Mouse (Mus musculus): ENCODE measurements around the gene Vmn1r183.
A peak's percentile ranks its signal among the peaks of the same experiment; 100 is the strongest.
"Not testable (repeated sequence)": the region's sequence is repeated elsewhere in the genome, so short reads cannot be mapped to it uniquely, and the experiment has no call there.

Gene Vmn1r183

DNA sequence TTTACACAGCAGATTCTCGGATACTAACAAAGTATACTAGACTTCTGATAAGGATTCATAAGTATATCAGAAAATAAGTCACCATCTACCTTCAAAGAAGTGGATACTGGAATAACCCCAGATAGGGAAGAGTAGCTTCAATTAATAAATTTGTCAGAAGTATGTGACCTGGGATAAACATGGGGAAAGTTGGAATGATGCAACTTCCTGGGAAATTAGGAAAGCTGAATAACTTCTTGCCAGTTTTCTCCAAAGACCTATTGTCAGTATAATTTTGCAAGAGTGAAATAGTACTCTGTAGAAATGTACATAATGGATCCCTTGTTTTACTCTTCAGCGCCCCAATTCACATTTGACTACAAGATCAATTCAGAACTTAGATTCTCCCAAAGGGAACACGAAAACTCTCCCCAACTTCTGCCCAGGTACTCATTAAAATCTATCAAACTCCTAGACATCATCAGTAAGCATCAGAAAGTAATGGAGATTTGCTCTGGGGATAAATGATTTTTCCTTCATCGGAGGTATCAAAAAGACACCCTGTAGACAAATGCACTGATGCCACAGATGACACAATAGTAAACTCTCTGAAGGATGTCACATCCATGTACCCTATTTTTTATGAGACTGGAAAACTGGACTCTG lies at the start of gene Vmn1r183:
Gene Vmn1r183, plus strand, starts transcription at position 595 of the 645 bp plus-strand sequence.
- DNase-seq (ENCODE audit: extremely low read depth, low read depth) = no peak

- DNase-seq (ENCODE audit: extremely low read depth, low read depth) = not testable (repeated sequence)
These were observed 21.4 kb downstream of the Vmn1r183 start for GRCm38 (mm10) chr7:24074424-24074823.

- DNase-seq (ENCODE audit: extremely low read depth, low read depth) = peak; percentile 96
These were observed 28.8 kb downstream of the Vmn1r183 start, which contains the start of gene Zfp180 for GRCm38 (mm10) chr7:24081634-24082431. Gene Zfp180 (plus strand): TSS chr7:24081924.

- DNase-seq (ENCODE audit: extremely low read depth, low read depth) = peak; percentile 15
These were observed 29.6 kb downstream of the Vmn1r183 start for GRCm38 (mm10) chr7:24082457-24083235.

GRCm38 (mm10) chr7:24086871-24087270 lies 33.8 kb downstream of the Vmn1r183 start:
- DNase-seq (ENCODE audit: extremely low read depth, low read depth) = no peak

- no peak for DNase-seq (ENCODE audit: extremely low read depth, low read depth)
These were observed 34.6 kb downstream of the Vmn1r183 start for GRCm38 (mm10) chr7:24087485-24088125.

DNA sequence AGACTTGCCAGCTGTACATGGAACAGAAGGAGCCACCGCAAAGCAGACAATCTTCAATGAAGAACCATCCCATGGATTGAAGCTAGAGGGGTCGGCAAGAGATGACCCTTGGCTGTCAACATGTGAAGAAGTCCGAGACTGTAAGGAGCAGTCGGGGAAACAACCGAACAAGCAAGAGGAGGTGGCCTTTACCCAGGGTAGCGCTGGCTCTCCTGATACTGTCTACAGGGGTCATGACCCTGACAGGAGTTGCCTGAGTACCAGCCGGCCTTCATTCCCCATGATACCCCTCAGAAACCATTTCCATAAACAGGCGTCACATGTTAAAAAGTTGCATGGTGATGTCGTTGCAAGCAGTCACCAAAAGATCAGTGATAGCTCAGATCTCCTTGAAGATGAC lies 51.3 kb downstream of the Vmn1r183 start:
- no peak for DNase-seq (ENCODE audit: extremely low read depth, low read depth)

GRCm38 (mm10) chr7:24105144-24105703 lies 52.2 kb downstream of the Vmn1r183 start:
- DNase-seq (ENCODE audit: extremely low read depth, low read depth) = peak; percentile 10

DNA sequence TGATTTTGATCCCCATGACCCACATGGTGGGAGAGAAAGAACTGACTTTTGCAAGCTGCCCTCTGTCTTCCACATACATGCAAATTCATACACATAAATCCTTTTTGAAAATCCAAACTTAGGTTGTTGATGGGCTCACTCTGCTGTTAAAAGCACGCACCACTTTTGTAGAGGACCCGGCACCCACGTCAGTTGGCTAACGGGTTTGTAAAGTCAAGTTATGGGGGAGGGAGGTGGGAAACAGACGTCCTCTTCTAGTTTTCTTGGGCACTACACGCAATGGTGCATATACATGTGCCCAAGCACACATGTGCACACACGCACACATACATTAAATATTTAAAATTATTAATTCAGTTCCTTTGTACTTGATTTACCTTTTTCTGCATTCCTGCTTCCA lies 57.8 kb downstream of the Vmn1r183 start:
- DNase-seq (ENCODE audit: extremely low read depth, low read depth) = no peak

DNA sequence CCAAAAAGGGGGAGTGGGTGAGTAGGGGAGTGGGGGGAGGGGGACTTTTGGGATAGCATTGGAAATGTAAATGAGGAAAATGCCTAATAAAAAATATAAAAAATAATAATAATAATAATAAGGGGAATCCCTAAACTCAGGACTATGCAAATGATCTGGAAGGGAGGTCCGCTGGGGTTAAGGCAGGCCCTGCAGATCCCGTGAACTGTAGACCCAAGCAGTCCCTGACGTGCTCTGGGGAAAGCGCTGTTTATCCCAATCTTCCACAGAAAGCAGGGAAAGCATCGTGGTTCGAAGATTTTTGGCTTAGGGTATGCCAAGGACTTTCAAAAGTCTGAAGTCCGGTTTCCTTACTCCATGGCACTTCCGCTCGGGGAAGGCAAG lies 58.7 kb downstream of the Vmn1r183 start:
- DNase-seq (ENCODE audit: extremely low read depth, low read depth) = no peak

DNA sequence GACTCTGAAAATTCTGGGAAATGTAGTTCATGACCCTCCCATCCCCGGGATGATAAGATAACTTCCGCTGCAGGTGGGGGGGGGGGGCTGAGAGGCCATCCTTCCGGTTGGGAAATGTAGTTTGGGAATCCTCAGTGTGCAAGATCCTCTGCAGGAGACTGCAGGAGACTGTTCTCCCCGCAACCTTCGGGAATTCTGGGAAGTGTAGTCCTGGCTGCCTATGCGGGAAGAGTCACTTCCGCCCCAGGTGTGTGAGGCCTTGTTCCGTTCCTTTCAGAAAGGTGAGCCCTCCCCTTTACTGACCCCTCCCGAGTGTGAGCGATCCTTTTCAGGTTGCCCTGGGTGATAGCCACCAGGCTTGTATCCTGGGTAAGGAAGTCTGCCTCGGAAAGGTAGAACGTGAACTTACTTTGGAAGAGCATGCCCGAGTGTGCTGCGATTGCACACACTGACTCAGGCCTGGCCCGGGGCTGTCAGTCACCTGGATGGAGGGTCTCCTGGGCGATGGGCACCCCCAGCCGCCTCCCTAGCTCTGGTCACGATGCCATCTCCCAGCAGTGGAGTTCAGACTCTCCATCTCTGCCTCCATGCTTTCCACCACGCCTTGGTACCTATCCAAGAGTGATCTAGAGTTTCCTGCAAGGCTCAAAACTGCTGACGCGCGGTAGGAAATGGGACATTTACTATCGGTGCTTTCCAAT lies 59.3 kb downstream of the Vmn1r183 start, which contains the start of gene Zfp112:
Gene Zfp112, plus strand, starts transcription at position 159 of the 701 bp plus-strand sequence.
- no peak for DNase-seq (ENCODE audit: extremely low read depth, low read depth)

DNA sequence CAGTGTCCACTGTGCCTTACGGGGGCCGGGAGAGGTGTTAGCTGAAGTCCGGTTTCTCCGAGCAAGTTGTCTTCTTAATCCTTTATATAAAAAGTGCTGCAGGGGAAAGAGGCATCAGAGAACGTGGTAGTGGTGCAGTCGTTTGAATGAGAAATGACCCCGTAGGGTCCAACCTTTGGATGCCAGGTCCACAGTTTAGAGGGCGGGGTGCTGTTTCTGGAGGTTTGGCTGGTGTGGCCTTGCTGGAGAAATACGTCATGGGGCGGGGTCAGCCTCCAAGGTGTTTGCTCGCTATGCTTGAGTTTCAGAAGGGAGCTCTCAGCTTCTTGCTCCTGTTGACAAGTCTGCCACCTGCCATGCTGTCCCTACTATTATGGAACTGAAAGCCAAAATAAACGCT lies 59.9 kb downstream of the Vmn1r183 start:
- no peak for DNase-seq (ENCODE audit: extremely low read depth, low read depth)

All from MEL-GATA-1-ER (cell line).